Mouse (Mus musculus) kidney, postnatal 10 days (tissue): ENCODE measurements around the gene Btbd3.

ENCODE experiments used
- DNase-seq: peaks from one replicate; pipeline ENCODE4 v3.0.0; 2021; ENCODE audit warnings: mixed read lengths

Btbd3 gene

DNA sequence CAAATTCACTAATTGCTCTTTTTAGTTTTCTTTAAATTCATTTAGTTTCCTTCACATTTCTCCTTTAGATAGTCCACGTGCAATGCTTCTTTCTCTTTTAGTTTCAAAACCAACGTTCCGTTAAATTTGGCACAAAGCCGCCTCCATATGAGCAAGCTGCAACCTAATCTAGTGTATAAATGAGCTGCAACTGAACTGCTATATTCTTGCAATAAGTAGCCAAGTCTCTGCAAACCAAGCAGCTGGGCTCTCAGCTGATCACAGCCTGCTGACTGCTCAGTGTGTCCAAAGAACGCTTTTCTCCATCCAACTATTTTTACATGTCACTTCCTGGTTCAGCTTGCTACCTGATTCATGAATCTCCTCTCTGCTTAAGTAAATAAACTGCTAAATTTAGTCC, 295.2 kb downstream of the Btbd3 start:
- peak; percentile 9 for DNase-seq

DNA sequence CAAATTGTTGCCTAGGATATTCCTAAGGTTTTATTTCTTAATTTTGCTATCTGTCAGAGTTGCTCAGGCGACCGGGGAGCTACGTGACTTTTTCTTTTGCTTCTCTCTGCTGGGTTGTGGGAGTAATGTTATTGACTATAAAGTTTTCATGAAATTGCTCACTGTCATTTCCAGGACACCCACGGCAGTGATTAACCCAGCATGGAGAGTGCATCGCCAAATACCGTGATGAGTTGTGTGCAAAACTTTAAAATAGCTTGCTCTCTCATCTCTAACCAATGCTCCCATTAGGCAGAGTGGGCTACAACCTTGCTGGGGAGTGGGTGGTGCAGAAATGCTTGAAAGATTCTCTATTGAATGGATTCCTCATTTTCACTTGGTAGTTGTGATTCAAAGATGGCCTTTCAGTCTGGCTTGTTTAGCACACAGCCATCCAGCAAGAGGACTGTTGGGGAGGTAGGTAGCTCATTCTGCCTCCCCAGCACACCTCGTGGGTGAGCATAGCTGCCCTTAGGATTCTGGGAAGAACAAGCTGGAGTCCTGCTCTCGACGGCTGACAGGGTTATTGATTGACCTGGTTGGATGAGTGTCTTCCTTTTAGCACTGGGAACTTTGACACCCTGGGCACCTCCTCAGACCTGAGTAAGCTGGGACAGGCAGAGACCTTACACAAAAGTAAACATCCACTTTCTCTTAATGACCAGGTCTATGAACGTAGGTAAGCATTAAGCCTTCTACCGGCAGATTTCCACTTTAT, 298.9 kb downstream of the Btbd3 start:
- DNase-seq, result no peak

DNA sequence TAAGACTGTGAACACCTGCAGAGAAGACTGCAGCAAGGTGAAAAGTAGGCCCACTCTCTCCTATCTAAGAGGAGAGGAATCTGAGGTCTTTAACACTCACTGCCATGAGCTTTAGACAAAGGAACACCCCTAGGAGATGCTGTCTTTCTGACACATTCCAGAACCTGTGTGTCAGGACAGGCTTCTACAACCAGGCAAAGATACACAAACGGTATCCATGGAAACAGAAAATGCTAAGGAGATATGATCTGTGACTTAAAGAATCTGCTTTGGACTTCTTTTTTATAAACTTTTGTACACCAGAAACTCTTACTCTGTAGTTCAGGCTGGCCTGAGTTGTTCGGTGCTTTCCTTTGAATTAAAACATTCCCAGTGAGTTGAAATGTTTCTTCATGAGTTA, 329.6 kb downstream of the Btbd3 start:
- no peak for DNase-seq

DNA sequence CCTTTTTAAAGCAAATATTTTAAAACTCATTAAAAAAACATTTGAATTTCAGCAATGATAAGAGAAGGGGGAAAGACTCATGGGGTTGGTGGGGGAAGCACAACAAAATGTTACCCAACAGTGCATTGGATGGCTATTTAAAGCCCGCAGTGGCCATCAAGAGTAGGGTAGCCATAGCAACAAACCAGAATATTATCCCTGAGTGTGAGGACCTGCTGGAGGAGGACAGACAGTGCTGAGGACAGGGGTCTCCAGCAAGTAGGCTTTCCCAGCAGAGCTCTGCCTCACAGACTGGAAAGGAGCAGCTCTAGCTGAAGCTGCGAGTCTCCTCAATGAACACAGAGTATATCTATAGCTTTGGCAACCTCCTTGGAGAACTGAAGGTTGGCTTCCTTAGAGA, 331.0 kb downstream of the Btbd3 start:
- DNase-seq, result no peak

DNA sequence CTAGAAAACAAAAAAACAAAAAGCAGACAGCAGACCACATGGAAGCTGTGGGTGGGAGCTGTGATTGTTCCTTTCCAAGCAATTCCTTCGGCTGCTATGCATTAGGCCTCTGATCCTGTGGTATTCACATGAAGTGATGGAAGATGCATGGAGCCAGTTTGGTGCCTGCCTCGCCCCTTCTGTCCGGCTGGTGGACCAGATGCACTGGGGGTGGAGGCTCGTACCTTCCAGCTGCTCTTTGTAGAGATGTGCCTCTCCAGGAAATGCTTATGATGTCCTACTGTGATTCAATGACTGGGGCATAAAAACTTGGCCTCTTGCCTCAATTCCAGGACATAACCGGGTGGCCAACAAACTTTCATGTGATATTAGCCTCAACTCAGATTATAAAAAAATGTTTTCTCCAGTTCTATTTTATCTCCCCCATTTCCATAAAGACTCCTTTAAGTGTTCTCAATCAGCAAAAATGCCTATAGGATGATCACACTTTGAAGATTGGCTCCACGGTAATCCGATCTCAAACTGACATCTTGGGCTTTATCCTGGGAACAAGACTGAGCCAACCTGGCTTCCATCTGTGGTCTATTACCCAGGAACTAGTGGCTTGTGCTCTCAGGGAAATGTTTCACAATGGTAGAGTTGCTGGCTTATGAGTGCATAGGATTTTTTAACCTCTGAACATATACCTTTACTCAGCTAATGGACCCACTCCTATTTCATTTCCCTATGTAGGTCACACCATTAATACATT, 331.6 kb downstream of the Btbd3 start:
- DNase-seq, result no peak

DNA sequence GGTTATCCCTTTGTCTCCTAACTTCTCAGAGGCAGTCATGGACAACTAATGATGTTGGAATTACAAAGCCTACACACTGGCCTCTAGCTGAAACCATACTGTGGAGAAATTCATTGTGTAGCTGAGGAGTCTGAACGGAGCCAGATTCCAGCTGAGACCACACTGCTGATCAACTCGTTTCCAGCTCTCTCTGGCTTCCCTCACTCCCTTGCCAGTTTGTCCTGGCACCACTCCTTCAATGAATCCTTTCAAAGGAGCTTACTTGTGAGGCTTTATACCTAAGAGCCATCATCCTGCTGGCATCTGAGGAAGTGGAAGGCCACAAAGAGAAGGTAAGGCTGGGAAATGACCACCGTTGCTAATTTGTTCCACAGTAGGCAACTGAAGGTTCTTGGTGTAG, 332.7 kb downstream of the Btbd3 start:
- no peak for DNase-seq

DNA sequence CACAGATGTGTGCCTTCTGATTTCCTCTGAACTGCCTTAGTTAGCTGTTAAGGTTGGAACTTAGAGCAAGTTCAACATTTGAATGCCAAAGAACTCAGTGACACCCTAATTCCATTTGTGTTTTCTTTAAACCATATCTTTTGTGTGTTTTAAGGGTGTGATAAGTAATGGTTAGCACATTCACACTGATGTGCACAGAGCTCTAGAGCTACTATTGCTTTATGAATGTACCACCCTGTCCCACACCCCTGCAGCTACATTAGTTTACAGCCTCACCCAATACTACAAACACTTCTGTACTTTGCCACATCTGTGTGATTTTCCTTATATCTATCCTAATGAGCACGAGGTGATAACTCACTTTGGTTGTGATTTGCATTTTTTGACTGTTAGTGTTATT, 333.9 kb downstream of the Btbd3 start:
- DNase-seq, result no peak

DNA sequence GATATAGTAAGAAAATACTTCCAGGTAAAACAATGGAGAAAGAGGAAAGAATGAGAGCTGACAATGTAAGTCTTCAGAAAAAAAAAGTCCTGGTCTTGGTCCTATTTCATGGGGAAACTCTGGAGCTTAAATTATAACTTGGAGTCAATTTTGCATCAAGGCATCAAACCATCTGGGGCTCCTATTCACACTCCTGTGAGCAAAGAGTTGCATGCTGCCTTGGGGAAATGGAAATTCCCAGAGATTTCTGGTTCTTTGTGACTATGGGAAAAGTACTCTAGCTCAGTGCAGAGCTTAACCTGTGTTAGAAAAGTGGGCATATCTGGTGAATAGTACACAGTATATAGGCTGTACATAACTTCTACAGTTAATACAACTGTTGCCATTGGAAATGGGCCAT, 356.0 kb downstream of the Btbd3 start:
- DNase-seq, result no peak

DNA sequence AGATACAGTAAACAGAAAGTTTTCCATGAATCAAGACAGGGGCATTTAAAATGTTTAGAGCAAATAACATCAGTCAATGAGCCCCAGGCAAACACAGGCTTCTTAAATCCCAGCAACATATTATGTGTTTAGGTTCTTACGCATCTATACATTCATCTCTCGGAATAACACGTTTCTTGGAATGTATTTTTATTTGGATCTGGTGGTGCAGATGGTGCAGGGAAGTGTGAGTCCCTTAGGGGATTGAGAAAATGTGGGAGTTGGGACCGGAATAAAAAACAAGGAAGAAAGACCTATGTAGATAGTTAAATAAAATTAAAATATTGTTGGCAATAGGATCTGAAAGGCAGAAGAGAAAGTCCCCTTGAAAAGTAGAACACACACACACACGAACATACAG, 361.1 kb downstream of the Btbd3 start:
- DNase-seq, result no peak
